Comparison of ENCODE assay signal across 13 mouse cellular contexts in the genomic region with DNA sequence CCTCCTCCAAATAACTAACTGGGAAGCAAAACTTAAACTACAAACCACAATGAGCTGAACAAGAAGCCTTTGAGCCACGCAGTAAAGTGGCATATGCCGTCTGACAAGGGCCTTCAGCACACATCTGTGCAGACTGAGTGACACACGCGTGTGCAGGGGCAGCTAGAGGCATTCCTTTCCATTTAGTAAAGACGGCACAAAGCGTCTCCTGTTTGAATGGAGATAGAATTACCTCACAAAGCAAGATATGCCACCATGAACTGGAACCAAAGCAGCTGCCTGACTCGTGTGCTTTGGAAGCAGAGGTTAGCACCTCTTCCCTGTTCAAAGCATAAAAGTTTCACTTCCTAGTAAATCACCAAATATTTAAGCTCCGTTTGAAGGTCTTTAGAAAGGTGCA. TPM values are rescaled to one million over a fixed set of nuclear protein-coding genes. Genes with fewer than 3 reads are reported as not detected.
DNase-seq lines count a peak whose midpoint lies in the region; ATAC-seq and TF ChIP-seq lines count a peak whose summit lies in the region.
"Had no signal": no experiment of that assay in that cellular context is flagged by ENCODE, and none has a peak within 500 bp of the region (broad histone marks: within the 10 kb centered on the region; RNA-seq: fewer than 3 reads in every experiment).

No protein-coding gene starts in this region.

- ATAC-seq in erythroblast, adult 5-6 weeks (replicated peaks; ENCODE audit: low FRiP score, poor library complexity, severe bottlenecking), result no peak
- no peak for ATAC-seq in intestine, embryonic 16.5 days

- WGBS in lung, adult 2 months, result 49% methylated on average over 8 of the region's 8 CpGs
- 36% methylated on average over 8 of the region's 8 CpGs for WGBS in intestine, embryonic 16.5 days
- WGBS in small intestine, adult 2 months, result 19% methylated on average over 8 of the region's 8 CpGs
- 47% methylated on average over 8 of the region's 8 CpGs for WGBS in thymus, adult 2 months

- H3K4me3 ChIP-seq in erythroblast, embryonic 14.5 days (replicated peaks), result peak overlapping the region; percentile 27
- peak overlapping the region; percentile 41 for H3K4me3 ChIP-seq in lung, adult 2 months (replicated peaks; ENCODE audit: extremely low read depth, low read depth, low read length)
- peak overlapping the region; percentile 35 for H3K4me3 ChIP-seq in intestine, embryonic 16.5 days (ENCODE audit: low read length)
- peak overlapping the region; percentile 52 for H3K4me3 ChIP-seq in small intestine, adult 2 months (ENCODE audit: low read depth, low read length)
- no peak overlapping the region for H3K4me3 ChIP-seq in thymus, adult 2 months (ENCODE audit: control insufficient read depth, insufficient read depth, low read length)
- no peak overlapping the region for H3K4me3 ChIP-seq in left cerebral cortex, adult 2 months
- H3K4me3 ChIP-seq: hindbrain, embryonic 10.5 days; midbrain, embryonic 12.5 days had no signal

- no peak for DNase-seq in lung, adult 2 months
- no peak for DNase-seq in lung, postnatal 36 days
- no peak for DNase-seq in thymus, adult 2 months
- DNase-seq in left cerebral cortex, adult 2 months (ENCODE audit: extremely low spot score in 1 of 2, low spot score in 2 of 2), result no peak
- DNase-seq: cerebellum, postnatal 36 days had no signal

- TF ChIP-seq POLR2A in lung, adult 2 months (IDR thresholded peaks at IDR 0.05; ENCODE audit: borderline replicate concordance, extremely low read depth, low read depth, low read length), result no peak
- no peak for TF ChIP-seq POLR2A in small intestine, adult 2 months (IDR thresholded peaks at IDR 0.05; ENCODE audit: low read depth, low read length)
- no peak for TF ChIP-seq POLR2A in thymus, adult 2 months (IDR thresholded peaks at IDR 0.05; ENCODE audit: control insufficient read depth, extremely low read depth, insufficient read depth, low read length, poor library complexity)

- H3K9ac ChIP-seq in intestine, embryonic 16.5 days (ENCODE audit: low read depth, low read length), result peak overlapping the region; percentile 46
- H3K9ac ChIP-seq: midbrain, embryonic 12.5 days had no signal

- H3K4me1 ChIP-seq in erythroblast, embryonic 14.5 days (ENCODE audit: control insufficient read depth), result peaks cover 44% of the 10 kb centered on the region
- H3K4me1 ChIP-seq in lung, adult 2 months (ENCODE audit: control insufficient read depth, insufficient read depth, low read length), result peaks cover 3% of the 10 kb centered on the region; the same call in 1 of the 2 replicates
- H3K4me1 ChIP-seq in intestine, embryonic 16.5 days (ENCODE audit: control insufficient read depth, insufficient read depth, low read length), result peaks cover 2% of the 10 kb centered on the region; the same call in 1 of the 2 replicates
- peaks cover 7% of the 10 kb centered on the region; the same call in 1 of the 2 replicates for H3K4me1 ChIP-seq in small intestine, adult 2 months (ENCODE audit: control insufficient read depth, insufficient read depth, insufficient read length, low read length)
- H3K4me1 ChIP-seq in thymus, adult 2 months (replicated peaks; ENCODE audit: control insufficient read depth, insufficient read depth, low read length), result no peaks in the 10 kb centered on the region
- H3K4me1 ChIP-seq: midbrain, embryonic 12.5 days had no signal

- no peak for TF ChIP-seq CTCF in lung, adult 2 months (IDR thresholded peaks at IDR 0.05; ENCODE audit: insufficient read depth, low read length)
- TF ChIP-seq CTCF in small intestine, adult 2 months (IDR thresholded peaks at IDR 0.05; ENCODE audit: extremely low read depth, insufficient read length, insufficient replicate concordance, low read depth, low read length), result no peak
- TF ChIP-seq CTCF in thymus, adult 2 months (IDR thresholded peaks at IDR 0.05; ENCODE audit: borderline replicate concordance, control insufficient read depth, extremely low read depth, insufficient read depth, low read length, poor library complexity), result no peak
- no peak for TF ChIP-seq CTCF in left cerebral cortex, adult 2 months (IDR thresholded peaks at IDR 0.05)

- no peaks in the 10 kb centered on the region for H3K27me3 ChIP-seq in erythroblast, embryonic 14.5 days (ENCODE audit: control insufficient read depth)
- H3K27me3 ChIP-seq in intestine, embryonic 16.5 days (replicated peaks; ENCODE audit: control insufficient read depth, insufficient read depth, low read length), result no peaks in the 10 kb centered on the region
- H3K27me3 ChIP-seq in small intestine, adult 2 months (ENCODE audit: control insufficient read depth, insufficient read depth, low read length), result no peaks in the 10 kb centered on the region
- H3K27me3 ChIP-seq in thymus, adult 2 months (ENCODE audit: control insufficient read depth, insufficient read depth, low read length), result no peaks in the 10 kb centered on the region
- H3K27me3 ChIP-seq: midbrain, embryonic 12.5 days had no signal

- no peaks in the 10 kb centered on the region for H3K9me3 ChIP-seq in erythroblast, embryonic 14.5 days (ENCODE audit: control insufficient read depth, low read length)
- no peaks in the 10 kb centered on the region for H3K9me3 ChIP-seq in intestine, embryonic 16.5 days (ENCODE audit: control insufficient read depth, low read length)
- H3K9me3 ChIP-seq: hindbrain, embryonic 10.5 days; midbrain, embryonic 12.5 days had no signal

- H3K4me2 ChIP-seq in intestine, embryonic 16.5 days (ENCODE audit: low read depth, low read length), result peak overlapping the region; percentile 37
- H3K4me2 ChIP-seq: midbrain, embryonic 12.5 days had no signal

- peak overlapping the region; percentile 50 for H3K27ac ChIP-seq in intestine, embryonic 16.5 days (ENCODE audit: low read length)
- peak overlapping the region; percentile 36 for H3K27ac ChIP-seq in small intestine, adult 2 months (ENCODE audit: insufficient read depth, low read depth, low read length)
- no peak overlapping the region for H3K27ac ChIP-seq in thymus, adult 2 months (ENCODE audit: control insufficient read depth, insufficient read depth, low read length)
- H3K27ac ChIP-seq in left cerebral cortex, adult 2 months, result no peak overlapping the region; the same call in 1 of the 2 replicates
- H3K27ac ChIP-seq: hindbrain, embryonic 10.5 days; midbrain, embryonic 12.5 days had no signal

- H3K36me3 ChIP-seq in erythroblast, embryonic 14.5 days (ENCODE audit: control insufficient read depth), result peaks cover 78% of the 10 kb centered on the region
- 0 out of 2 replicates have a peak, but pooled peaks cover 7% of the 10 kb centered on the region for H3K36me3 ChIP-seq in intestine, embryonic 16.5 days (ENCODE audit: control insufficient read depth, insufficient read depth, low read length)
- peaks cover 39% of the 10 kb centered on the region for H3K36me3 ChIP-seq in small intestine, adult 2 months (ENCODE audit: control insufficient read depth, insufficient read depth, low read length)
- peaks cover 30% of the 10 kb centered on the region for H3K36me3 ChIP-seq in thymus, adult 2 months (ENCODE audit: control insufficient read depth, insufficient read depth, low read length)

- intact Hi-C loops in left cerebral cortex, adult 2 months (cut with DNase I), result no loop called here

RNA-seq across cellular contexts. Expression of a gene that starts 28.0 kb away (rescaled TPM):
- polyA plus RNA-seq in erythroblast, embryonic 14.5 days (2012), result 5.8 and 9.3 TPM in 2 replicates
- total RNA-seq in erythroblast, adult 5-6 weeks (2015; ENCODE audit: low replicate concordance), result 13.4 and 17.8 TPM in 2 replicates
- 21.0 and 42.0 TPM in 2 replicates for total RNA-seq in erythroblast, adult 5-6 weeks (2017; ENCODE audit: low replicate concordance)
- polyA plus RNA-seq in lung, adult 2 months (2012; rRNA removed), result 26.6 and 32.0 TPM in 2 replicates
- polyA plus RNA-seq in intestine, embryonic 16.5 days (2015; fragmentation: Nextera tagmentation; extraction: Ambion mirVana), result 146 and 148 TPM in 2 replicates
- 16.8 and 64.6 TPM in 2 replicates for polyA plus RNA-seq in small intestine, adult 2 months (2012; rRNA removed)
- 24.4 and 29.0 TPM in 2 replicates for polyA plus RNA-seq in thymus, adult 2 months (2012; rRNA removed)
- 10 to 100 TPM; 54.9 to 73.7 TPM for total RNA-seq in left cerebral cortex, adult 2 months (2021)

RNA-seq across cellular contexts. Expression of a gene that starts 28.0 kb away (rescaled TPM):
- not detected in 2 replicates for polyA plus RNA-seq in erythroblast, embryonic 14.5 days (2012)
- not detected in 2 replicates for total RNA-seq in erythroblast, adult 5-6 weeks (2015; ENCODE audit: low replicate concordance)
- total RNA-seq in erythroblast, adult 5-6 weeks (2017; ENCODE audit: low replicate concordance), result not detected in 2 replicates
- polyA plus RNA-seq in lung, adult 2 months (2012; rRNA removed), result 0.05 TPM in 1 of 2 replicates, not detected in the other
- 54.2 and 64.9 TPM in 2 replicates for polyA plus RNA-seq in intestine, embryonic 16.5 days (2015; fragmentation: Nextera tagmentation; extraction: Ambion mirVana)
- polyA plus RNA-seq in small intestine, adult 2 months (2012; rRNA removed), result 18.3 and 52.6 TPM in 2 replicates
- polyA plus RNA-seq in thymus, adult 2 months (2012; rRNA removed), result not detected in 2 replicates
- total RNA-seq in left cerebral cortex, adult 2 months (2021), result not detected
- total RNA-seq: layer of hippocampus, postnatal 10 days had no signal
- polyA plus RNA-seq: midbrain, embryonic 12.5 days; neural tube, embryonic 14.5 days had no signal

RNA-seq across cellular contexts. Expression of a gene that starts 36.1 kb away (rescaled TPM):
- not detected in 2 replicates for polyA plus RNA-seq in erythroblast, embryonic 14.5 days (2012)
- total RNA-seq in erythroblast, adult 5-6 weeks (2015; ENCODE audit: low replicate concordance), result not detected in 2 replicates
- total RNA-seq in erythroblast, adult 5-6 weeks (2017; ENCODE audit: low replicate concordance), result not detected in 2 replicates
- polyA plus RNA-seq in lung, adult 2 months (2012; rRNA removed), result not detected in 2 replicates
- polyA plus RNA-seq in intestine, embryonic 16.5 days (2015; fragmentation: Nextera tagmentation; extraction: Ambion mirVana), result not detected in 2 replicates
- polyA plus RNA-seq in small intestine, adult 2 months (2012; rRNA removed), result not detected in 2 replicates
- polyA plus RNA-seq in thymus, adult 2 months (2012; rRNA removed), result not detected in 2 replicates
- total RNA-seq in left cerebral cortex, adult 2 months (2021), result not detected
- total RNA-seq: layer of hippocampus, postnatal 10 days had no signal
- polyA plus RNA-seq: hindbrain, embryonic 10.5 days; midbrain, embryonic 12.5 days; neural tube, embryonic 14.5 days had no signal

RNA-seq across cellular contexts. Expression of a gene that starts 52.5 kb away (rescaled TPM):
- polyA plus RNA-seq in erythroblast, embryonic 14.5 days (2012), result not detected in 2 replicates
- total RNA-seq in erythroblast, adult 5-6 weeks (2015; ENCODE audit: low replicate concordance), result not detected in 2 replicates
- total RNA-seq in erythroblast, adult 5-6 weeks (2017; ENCODE audit: low replicate concordance), result not detected in 2 replicates
- polyA plus RNA-seq in lung, adult 2 months (2012; rRNA removed), result 56.0 TPM in 1 of 2 replicates, not detected in the other
- polyA plus RNA-seq in intestine, embryonic 16.5 days (2015; fragmentation: Nextera tagmentation; extraction: Ambion mirVana), result 0.39 TPM in 1 of 2 replicates, not detected in the other
- polyA plus RNA-seq in small intestine, adult 2 months (2012; rRNA removed), result not detected in 2 replicates
- polyA plus RNA-seq in thymus, adult 2 months (2012; rRNA removed), result 0.68 and 1.5 TPM in 2 replicates
- not detected for total RNA-seq in left cerebral cortex, adult 2 months (2021)
- total RNA-seq: layer of hippocampus, postnatal 10 days had no signal
- polyA plus RNA-seq: hindbrain, embryonic 10.5 days; midbrain, embryonic 12.5 days; neural tube, embryonic 14.5 days had no signal

RNA-seq across cellular contexts. Expression of a gene that starts 55.1 kb away (rescaled TPM):
- polyA plus RNA-seq in erythroblast, embryonic 14.5 days (2012), result 0.03 TPM in 1 of 2 replicates, not detected in the other
- total RNA-seq in erythroblast, adult 5-6 weeks (2015; ENCODE audit: low replicate concordance), result not detected in 2 replicates
- total RNA-seq in erythroblast, adult 5-6 weeks (2017; ENCODE audit: low replicate concordance), result not detected in 2 replicates
- not detected in 2 replicates for polyA plus RNA-seq in lung, adult 2 months (2012; rRNA removed)
- 0.66 and 0.81 TPM in 2 replicates for polyA plus RNA-seq in intestine, embryonic 16.5 days (2015; fragmentation: Nextera tagmentation; extraction: Ambion mirVana)
- 1.2 and 1.3 TPM in 2 replicates for polyA plus RNA-seq in small intestine, adult 2 months (2012; rRNA removed)
- polyA plus RNA-seq in thymus, adult 2 months (2012; rRNA removed), result 0.15 and 0.17 TPM in 2 replicates
- total RNA-seq in left cerebral cortex, adult 2 months (2021), result under 1 TPM in 1 of 2 experiments, not detected in 1; 0.84 TPM
- total RNA-seq: layer of hippocampus, postnatal 10 days had no signal
- polyA plus RNA-seq: hindbrain, embryonic 10.5 days; midbrain, embryonic 12.5 days; neural tube, embryonic 14.5 days had no signal

Comparison
In these comparisons a context has a peak if more than half of its experiments do, and no peak if none do; other contexts are left out.
1. H3K4me3 ChIP-seq: peak in erythroblast, embryonic 14.5 days (single experiment), lung, adult 2 months (single experiment), intestine, embryonic 16.5 days (single experiment) and small intestine, adult 2 months (single experiment); none in thymus, adult 2 months (single experiment) and left cerebral cortex, adult 2 months (single experiment).
2. H3K27ac ChIP-seq: peak in intestine, embryonic 16.5 days (single experiment) and small intestine, adult 2 months (single experiment); none in thymus, adult 2 months (single experiment) and left cerebral cortex, adult 2 months (single experiment).
3. RNA of a gene that starts 28.0 kb away (polyA plus RNA-seq): 54.2 to 64.9 TPM in intestine, embryonic 16.5 days and 18.3 to 52.6 TPM in small intestine, adult 2 months; 0.05 TPM in lung, adult 2 months, not detected in erythroblast, embryonic 14.5 days and not detected in thymus, adult 2 months; every median in the first group is over 10 times any median in the second.